Mouse (Mus musculus): ENCODE data around the gene Mical3.

Gene Mical3

DNA sequence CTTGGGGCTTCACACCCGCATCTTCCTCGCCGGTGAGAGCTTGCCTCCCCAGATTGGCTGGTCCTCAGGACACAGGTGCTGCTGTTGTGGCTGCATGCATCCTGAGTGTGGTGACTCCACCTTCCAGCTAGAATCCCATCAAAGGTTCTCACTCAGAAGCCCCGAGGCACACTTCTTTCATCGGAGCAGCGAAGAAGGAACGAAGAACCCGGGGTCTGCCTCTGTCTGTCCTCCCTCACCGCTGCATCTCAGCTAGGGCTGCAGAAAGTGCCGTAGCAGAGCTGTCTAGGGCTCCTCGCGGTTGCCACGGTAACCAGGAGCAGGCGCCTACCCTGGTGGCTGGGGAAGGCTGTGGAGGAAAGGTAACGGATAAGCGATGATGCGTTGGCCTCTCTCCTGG is at the start of gene Mical3:
Gene Mical3, minus strand, starts transcription at position 227 of the 400 bp plus-strand sequence.
- CTCF ChIA-PET: interaction anchor here (1.1 to 1.5 kb wide), 2 partner anchors 161 to 428 kb away, joined by 3 to 4 read pairs; no protein-coding TSS in a partner anchor

DNA sequence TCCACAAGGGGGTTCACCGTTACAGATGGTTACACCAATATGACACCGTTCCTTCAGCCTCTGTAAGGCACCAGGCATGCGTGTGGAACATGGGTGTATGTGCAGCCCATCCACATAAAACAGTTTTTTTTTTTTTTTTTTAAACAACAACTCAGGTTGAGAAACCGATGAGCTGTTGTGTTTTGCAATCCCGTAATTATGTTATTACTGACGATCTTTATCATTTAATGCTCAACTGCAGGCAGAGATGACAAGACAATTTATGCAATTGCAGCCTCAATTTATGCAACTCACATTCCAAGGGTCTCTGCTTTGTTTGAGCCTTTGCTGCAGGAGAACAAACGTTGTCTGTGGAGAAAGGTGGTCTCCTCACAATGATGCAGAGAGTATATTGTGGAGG is 49.0 kb upstream of the Mical3 start:
- CTCF ChIA-PET: interaction anchor here (0.6 to 1.1 kb wide), 4 partner anchors 165 to 460 kb away, joined by 3 to 6 read pairs (median 4); no protein-coding TSS in a partner anchor

DNA sequence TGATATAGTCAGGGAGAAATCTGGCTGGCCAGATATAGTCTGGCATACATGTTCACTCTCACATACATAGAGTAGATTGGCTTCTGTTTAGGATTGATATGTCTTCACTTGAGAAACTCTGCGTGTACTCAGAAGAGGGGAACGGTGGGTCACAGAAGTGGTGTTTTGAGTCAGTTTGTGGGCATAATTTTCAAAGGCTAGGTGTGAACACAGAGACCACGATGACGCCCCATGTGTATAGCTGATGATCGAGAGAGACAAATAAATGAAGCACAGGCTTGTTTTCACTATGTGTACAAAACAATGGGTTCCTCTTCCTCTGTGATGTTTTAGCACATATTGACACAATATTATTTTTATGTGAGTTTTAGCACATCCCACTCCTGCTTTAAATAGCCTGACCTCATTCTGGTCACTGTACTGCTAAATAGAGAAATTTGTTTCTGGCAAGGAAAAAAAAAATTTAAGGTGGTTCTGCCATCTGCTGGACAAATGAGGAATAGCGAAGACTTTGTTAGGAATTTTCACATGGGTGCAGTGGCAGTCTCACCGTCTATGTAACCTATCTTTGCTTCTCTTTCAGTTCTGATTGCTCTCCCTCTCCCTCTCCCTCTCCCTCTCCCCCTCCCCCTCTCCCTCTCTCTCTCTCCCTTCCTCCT is 48.0 kb upstream of the Mical3 start:
- CTCF ChIA-PET: interaction anchor here (0.8 kb wide), 1 partner anchor 459 kb away, joined by 3 read pairs; no protein-coding TSS in a partner anchor

DNA sequence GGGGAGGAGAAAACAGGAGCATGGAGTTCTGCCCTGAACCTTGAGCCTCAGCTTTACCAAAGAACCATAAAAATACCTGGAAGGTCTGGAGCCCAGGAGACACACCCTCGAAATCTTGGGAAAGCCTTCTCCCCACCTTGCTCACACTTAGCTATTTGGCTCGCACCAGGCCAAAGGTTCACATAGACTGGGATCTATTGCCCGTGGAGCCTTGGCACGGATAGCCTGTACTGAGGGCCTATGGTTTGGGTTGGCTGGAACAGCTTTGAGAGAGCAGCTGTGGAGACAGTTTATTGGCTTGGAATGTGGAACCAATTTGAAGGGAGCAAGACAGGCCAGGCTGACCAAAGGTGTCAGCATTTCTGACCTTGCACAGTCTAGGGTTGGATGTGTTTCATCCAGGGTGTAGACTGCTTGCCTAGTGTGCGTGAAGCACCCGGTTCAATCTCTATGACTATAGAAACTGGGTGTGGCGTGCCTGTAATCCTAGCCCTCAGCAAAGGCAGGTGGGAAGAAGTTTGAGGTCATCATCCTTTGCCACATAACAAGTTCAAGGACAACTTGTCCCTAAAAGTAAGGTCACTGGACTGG is 46.4 kb upstream of the Mical3 start:
- CTCF ChIA-PET: interaction anchor here (0.6 kb wide), 1 partner anchor 1563 kb away, joined by 11 read pairs; no protein-coding TSS in a partner anchor

DNA sequence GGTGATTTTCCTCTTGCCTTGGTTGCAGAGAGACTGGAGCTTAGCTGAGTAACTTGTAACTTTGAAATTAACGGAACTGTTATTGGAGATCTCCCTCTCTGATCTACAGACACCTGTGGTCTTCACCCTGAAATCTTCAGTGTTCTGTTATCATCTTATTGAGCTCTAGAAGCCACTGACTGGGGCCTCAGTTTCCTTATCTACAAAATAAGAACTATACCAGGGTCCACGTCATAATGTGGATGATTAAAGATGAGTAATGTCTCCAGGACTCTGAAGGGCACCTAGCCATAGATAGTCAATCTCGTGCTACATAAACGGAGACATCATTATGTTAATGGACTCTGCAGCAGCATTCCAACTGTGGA is 45.9 kb upstream of the Mical3 start:
- CTCF ChIA-PET: interaction anchor here (0.6 kb wide), 1 partner anchor 1564 kb away, joined by 11 read pairs; no protein-coding TSS in a partner anchor

DNA sequence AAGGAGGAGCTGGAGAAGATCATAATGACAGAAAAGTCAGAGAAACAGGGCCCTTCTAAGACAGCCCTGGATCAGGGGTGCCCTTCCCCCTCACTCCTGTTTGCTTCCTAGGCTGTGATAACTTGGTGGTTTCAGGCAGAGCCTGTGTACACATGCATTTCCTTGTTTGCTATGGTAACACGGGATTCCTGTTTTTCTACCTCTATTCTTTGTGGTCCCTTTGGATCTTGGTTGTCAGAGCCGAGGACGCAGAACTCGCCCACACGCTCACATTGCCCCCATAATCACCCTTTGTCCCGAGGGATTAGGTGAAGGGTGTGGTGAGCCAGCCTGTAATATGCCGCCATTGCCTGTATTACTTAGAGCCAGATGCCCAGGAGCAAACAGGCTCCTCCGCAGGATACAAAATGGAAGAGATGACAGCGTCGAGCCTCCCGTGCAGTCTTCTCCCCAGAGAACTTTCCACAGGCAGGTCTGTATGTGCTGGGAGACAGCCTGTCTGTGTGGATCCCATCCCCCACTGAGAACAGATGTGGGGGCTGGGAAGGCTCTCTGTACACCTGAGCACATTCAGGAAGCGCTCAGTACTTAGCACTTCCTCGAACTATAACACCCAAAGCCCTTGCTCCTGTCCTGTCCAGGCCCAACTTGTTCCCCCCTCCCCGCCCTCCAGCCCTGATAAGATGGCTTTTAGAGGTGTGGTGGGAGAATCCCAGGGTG is 45.4 kb upstream of the Mical3 start:
- CTCF ChIA-PET: interaction anchor here (0.6 kb wide), 1 partner anchor 1564 kb away, joined by 11 read pairs; no protein-coding TSS in a partner anchor

DNA sequence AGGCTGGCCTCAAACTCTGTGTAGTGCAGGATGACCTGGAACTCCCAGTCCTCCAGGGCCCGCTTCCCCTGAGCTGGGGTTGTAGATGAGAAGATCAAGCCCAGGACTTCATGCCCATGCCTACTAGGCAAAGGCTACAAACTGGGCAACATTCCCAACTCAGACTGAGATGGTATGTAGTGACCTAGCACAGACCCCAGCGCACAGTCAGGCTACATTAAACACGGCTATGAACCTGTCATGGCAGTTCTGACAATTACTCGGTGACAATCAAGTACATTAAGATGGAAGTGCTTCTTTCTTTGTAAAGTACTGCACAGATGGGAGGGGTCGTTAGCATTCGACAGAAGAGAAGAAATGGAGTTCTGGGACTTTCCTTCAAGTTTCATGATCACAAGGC is 44.0 kb upstream of the Mical3 start:
- CTCF ChIA-PET: no interaction called here

DNA sequence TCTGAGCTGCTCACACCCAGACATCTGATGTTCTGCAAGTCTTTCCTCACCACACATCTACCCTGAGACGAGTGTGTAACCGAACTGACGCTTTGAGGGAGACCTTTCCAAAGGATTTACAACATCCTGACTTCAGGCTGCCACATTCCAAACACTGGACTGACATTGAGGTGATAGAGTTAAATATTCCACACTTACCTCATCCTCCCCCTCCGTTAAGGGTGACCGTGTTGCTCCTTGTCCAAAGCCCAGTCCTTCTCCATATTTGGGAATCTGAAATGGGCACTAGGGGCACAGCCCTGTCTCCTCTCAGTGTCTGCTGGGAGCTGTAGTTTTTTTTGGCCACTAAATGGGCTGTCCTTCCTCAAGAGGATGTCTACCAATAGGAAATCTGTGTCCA is 42.7 kb upstream of the Mical3 start:
- CTCF ChIA-PET: no interaction called here

DNA sequence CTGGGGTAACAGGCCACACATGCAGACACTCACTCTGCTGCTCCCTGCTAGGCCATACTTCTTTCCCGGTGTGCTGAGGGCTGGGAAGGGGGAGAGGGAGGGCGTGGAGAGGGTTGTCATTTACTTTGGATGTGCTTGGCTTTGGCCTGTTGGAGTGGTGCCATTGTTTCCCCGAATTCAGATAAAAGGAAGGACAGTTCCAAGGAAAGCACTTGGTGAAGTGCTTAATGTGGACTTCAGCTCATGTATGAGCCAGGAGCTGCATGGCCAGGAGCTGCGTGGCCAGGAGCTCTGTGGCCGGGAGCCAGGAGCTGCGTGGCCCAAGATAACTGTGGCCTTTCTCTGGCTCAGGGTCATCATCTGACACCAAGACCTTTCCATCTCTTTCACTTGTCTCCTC is 40.3 kb upstream of the Mical3 start:
- CTCF ChIA-PET: no interaction called here

DNA sequence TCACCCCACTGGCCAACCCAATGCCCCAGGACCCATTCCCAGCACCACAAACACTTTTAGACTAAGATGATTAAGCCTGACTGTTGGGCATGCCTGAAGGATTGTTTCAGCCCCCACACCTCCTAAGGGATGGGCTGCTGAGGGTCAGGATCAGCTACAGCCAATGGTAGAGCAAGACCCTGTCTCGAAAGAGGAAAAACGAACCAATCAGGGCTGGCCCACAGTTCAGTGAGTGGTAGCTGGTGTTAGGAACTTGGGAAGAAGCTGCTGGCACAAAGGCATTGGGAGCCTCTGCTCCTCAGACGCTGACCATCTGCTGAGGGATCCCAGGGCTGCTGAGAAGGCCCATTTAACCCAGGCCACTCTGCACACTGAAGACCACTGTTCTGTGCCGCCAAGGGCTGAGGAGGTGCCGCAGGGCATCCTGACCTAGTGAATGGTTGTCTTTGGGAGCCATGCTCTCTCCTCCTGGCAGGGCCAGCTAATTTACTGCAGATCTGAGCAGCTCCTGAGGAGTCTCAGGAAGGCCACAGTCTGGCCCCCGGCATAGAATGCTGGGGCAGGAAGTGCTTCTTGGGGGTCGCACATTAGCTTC is 36.7 kb upstream of the Mical3 start:
- CTCF ChIA-PET: no interaction called here

DNA sequence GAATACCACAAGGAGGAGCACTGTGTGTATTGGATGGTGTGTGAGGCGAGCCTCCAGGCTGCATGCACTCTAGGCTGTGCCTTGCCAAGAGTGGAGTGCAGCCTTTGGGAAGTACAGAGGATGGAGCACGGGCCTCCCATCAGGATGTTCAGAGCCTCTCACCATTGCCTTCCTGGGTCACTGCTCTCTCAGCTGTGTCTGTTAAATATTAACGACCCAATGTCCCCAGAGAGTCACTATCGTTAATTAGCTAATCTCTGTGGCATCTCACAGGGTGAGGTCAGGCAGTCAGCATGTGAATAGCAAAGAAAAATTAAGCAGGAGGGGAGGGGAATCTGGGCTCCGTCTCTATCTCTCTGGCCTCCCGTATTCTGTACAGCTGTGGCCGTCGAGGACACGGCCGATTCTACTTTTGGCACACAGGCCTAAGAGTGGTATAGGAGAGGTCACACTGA is 35.3 kb upstream of the Mical3 start:
- CTCF ChIA-PET: no interaction called here

DNA sequence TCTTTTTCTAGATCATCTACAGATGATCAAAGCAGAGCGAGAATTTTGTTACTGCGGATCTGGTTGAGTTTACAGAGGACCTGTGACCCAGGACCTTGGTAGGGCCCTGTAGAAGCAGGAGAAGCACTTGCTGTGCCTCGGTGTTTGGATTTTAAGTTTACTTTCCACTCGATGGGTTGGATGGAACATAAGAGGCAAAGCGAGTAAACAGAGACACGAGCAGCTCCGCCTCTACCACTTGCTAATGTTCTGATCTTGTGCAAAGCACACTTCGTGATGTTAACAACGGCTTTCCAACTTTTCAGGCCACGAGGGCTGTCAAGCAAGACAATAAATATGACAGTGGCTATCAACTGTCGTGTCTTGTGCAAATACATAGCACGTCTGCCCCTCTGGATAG is 31.8 kb upstream of the Mical3 start:
- CTCF ChIA-PET: no interaction called here

DNA sequence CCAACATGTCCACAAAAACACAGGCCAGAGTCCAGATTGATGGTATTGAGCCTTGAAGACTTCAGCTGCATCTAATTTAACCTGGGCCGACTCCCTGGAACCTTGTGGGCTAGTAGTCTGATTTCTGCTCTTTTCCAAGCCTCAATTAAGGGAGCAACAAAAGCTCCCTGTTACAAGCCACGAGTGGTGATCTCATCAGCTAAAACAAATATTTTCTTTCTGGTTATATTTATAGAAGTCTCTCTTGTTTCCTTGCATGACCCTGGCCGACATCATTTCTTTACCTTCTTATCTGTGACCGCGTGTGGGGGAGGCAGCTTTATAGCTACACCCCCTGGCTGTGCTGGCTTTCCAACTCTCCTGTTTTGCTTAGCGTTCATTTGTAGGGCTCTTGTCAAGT is 29.3 kb upstream of the Mical3 start:
- CTCF ChIA-PET: no interaction called here

DNA sequence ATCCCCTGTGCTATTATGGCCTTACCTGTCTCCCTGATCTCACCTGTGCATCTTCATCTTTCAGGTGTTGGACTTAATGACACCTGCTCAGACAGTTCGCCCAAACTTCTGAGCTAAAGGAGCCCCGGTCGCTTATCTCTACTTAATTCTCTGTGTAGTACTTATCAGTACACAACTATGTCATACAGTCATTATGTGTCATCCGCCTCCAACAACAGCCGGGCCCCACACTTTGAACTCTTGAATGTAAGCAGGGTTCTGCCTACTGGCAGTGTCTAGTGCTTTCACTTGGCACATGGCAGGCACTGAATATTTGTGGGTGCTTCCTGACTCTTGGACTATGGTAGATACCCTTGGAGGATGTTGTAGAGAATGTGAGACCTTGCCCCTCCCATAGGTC is 28.8 kb upstream of the Mical3 start:
- CTCF ChIA-PET: no interaction called here

DNA sequence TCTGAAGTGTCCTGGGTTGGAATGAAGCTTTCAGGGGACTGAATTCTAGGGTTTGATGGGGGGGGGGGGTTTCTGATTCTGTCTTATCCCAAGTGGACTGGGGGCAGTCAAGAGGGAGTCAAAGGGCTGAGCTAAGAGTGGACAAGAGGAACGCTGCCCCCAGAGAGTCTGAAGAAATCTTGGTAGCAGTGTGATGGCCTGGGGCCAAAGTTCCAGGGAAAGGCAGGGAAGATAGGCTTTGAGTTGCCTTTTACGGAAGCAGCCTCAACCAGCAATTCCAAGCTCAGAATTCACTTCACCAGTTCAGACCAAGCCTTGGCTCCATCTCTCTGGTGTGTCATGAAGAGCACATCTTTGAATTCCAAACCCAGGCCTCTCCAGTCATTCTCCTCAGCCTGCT is 25.2 kb upstream of the Mical3 start:
- CTCF ChIA-PET: no interaction called here

DNA sequence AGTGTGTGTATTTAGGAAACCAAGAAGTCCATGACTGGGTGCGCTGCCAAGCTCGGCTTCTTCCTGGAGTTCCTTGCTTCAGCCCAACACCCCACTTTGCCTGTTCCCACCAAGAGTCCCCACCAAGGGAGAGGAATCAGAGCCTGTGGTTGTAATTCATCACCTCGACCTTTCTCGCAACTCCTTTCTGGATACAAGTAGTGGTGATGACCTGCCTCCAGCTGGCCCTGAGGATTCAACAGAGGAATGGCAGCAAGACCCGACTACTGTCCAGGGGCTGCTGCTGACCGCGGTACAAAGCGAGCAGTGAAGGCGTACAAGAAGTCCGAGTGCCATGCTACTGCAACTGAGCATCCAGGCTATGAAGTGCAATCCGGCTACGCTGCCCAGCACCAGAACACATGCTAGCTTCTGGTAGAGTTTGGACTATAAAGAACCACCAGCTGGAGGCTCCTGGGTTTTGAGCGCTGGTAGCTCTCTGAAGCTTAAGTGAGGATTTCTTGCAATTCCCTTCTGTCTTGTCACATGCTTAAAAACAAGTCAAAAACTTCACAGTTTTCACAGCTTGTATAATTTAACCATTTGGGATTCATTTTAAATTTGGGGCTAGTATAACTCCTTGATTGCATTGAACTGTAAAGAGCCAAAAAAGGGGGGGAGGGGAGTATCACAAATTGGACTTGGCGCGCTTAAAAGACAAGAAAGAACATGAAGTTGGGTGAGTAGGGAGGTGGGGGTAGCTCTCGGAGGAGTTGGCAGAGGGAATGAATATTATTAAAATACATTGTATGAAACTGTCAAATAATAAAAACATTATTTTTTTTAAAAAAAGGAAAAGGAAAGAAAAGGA is 23.9 kb upstream of the Mical3 start:
- CTCF ChIA-PET: no interaction called here

DNA sequence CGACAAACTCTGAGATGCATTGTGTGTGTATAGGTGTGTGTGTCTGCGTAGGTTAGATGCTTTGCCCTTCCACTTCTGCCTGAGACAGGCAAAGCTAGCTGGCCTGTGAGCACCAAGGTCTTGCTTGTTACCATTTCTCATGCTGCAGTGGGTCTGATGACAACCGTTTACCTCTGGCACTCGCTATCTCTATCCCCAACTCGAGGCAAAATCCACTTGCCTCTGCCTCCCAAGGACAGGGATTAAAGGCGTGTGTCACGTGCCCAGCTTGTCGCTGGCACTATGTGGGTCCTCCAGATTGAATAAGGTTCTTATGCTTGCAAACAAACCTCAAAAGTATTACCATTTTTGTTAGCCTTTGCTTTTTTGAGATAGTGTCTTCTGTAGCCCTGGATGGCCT is 22.4 kb upstream of the Mical3 start:
- CTCF ChIA-PET: no interaction called here

DNA sequence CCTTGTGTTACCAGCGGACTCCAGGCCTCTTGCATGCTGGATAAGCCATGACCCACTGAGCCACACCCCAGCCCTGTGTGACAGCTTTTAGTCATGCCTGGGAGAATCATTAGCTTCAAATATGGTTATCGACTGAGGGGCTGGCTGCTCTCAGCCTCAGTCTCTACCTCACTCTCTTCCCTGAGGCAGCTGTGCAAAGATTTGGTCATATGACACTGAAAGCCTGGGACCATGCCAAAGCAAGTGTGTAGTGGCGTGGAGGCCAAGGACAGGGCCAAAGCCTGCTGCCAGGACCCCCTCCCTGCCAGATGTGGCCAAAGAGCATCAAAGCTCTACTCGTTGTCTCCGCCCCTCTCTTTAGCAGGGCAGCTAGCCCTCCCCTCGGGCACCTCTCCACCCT is 20.9 kb upstream of the Mical3 start:
- CTCF ChIA-PET: no interaction called here

DNA sequence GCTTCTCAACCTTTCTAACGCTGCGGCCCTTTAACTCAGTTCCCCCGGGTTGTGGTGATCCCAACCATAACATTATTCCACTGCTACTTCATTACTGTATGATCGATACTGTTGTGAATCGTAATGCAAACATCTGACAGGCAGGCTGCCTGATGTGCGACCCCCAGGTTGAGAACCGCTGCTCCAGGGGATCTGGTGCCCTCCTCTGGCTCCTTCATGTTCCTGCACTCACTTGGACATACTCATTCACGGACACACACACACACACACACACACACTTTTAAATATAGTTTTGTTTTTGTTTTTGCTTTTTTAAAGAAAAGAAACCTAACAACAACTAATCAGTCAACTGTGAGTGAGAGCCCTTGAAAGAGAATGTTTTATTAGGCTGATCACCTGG is 19.3 kb upstream of the Mical3 start:
- CTCF ChIA-PET: interaction anchor here (0.8 kb wide), 1 partner anchor 172 kb away, joined by 3 read pairs; no protein-coding TSS in a partner anchor

DNA sequence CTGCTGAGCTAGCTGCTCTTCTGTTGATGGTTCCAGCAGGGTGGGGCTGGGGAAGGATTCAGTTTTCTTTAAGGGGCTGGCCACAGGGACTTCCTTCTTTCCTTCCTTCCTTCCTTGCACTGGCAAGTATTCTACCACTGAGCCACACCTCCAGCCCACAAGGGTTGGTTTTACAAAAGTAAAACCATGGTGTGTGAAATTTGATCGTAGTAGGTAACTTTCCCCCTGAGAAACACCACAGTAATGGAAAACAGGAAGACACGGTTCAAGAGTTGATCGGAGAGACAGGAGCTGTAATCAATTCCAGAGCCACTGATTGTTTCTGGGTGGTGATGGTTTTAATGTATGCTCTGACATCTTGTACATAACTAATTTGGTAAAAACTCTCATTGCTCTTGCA is 18.6 kb upstream of the Mical3 start:
- CTCF ChIA-PET: interaction anchor here (0.8 kb wide), 1 partner anchor 171 kb away, joined by 3 read pairs; no protein-coding TSS in a partner anchor

DNA sequence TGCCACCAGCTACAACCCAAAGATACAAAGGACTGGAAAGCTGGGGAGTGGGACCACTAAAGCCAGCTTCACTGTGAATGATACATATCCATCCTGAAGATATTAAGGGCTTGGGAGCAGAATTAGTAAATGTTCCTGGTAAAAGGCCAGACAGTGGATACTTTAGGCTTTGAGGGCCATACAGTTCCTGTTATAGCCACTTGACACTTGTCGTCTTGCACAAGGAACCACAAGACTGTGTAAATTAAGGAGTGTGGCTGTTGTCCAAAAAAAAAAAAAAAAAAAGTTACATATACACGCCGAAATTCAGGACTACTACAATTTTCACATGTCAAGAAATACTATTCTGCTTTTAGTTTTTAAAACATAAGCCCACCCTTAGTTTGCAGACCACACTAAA is 17.6 kb upstream of the Mical3 start:
- CTCF ChIA-PET: interaction anchor here (0.7 kb wide), 1 partner anchor 153 kb away, joined by 3 read pairs; no protein-coding TSS in a partner anchor
